Mouse (Mus musculus) cortical plate, adult 2 months (tissue): ENCODE data around the gene Zfp296.

Source experiments
- CTCF ChIP-seq: fragments of 200-500 bp; IDR thresholded peaks from 2 replicates; pipeline ENCODE4 v1.5.1; 2011; ENCODE audit warnings: mild to moderate bottlenecking, control low read depth, low read length; ENCODE audit not compliant: insufficient read depth; ENCODE audit errors: extremely low read depth
- POLR2A ChIP-seq: fragments of 200-500 bp; IDR thresholded peaks from 2 replicates; pipeline ENCODE4 v1.6.1; 2011; ENCODE audit warnings: mild to moderate bottlenecking, low read length, control low read depth; ENCODE audit not compliant: insufficient read depth; ENCODE audit errors: extremely low read depth

GRCm38 (mm10) chr7:19628536-19629360, 51.7 kb downstream of the Zfp296 start:
- no peak for TF ChIP-seq CTCF
- TF ChIP-seq POLR2A, result no peak
